Mouse (Mus musculus) brain, adult 2 months (tissue): ENCODE data around the gene Rtkn.

ENCODE experiments used
- DNase-seq: peaks from one replicate; pipeline ENCODE4 v3.0.0; 2011; ENCODE audit warnings: low read depth, low spot score

Rtkn gene

DNA sequence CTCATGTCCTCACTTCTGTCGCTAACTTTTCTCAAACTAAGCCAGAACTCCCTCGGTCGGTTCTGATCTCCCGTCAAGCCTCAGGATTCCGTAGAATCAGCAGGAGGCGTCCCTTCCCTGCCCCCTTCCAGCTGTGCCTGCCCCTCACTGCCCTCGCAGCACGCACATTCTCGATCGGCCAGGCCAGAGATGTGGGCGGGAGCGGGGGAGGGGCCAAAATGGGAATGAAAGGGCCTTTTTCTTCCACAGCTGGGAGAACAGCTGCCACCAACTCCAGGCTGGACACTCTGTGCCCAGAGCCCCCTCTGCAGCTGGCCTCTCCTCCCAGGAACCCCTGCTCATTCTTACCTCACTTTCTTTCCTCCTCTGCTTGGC lies 2.3 kb downstream of the Rtkn start:
- DNase-seq: peak; percentile 92

GRCm38 (mm10) chr6:83138056-83138455 lies 2.8 kb downstream of the Rtkn start:
- no peak for DNase-seq

DNA sequence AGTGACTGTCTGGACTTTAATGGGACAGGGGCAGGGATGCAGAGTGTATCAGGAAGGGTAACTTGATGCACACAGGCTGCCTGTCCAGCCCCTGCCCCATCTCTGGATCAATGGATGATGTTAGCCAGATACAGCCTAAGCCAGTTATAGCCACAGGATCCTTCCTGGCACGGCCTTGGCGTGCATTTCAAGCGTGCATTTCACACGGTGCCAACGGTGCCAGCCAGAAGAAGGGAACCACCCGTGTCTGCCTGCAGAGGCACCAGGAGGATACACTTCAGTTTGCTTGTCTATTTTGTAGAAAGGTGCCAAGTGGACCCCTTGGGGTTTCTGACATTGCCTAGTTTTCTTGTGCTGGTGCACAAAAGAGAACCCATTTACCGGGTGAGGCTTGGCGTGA lies 4.8 kb downstream of the Rtkn start:
- DNase-seq: no peak

GRCm38 (mm10) chr6:83141636-83142035 lies 6.4 kb downstream of the Rtkn start:
- no peak for DNase-seq

- peak; percentile 77 for DNase-seq
Observed at GRCm38 (mm10) chr6:83142211-83142731, 7.0 kb downstream of the Rtkn start.

DNA sequence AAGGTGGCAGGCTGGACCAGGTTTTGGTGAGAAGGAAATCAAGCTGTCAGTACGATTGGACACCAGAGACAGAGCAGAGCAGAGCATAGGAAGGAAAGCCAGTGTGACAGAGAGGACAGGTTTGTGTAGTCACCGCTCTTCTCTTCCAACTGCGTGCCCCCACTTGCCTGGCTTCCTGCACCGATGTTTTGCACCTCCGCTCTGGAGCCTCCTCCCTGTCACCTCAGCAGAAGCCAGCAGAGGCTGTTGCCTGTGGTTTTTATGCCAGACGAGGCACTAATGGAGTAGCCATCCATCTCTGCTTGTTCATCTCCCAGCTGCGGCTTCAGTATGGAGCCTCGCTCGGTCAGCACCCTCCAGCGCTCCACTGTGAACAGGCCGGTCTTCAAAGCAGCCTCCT lies 7.6 kb downstream of the Rtkn start:
- peak; percentile 77 for DNase-seq

- DNase-seq: peak; percentile 74
Observed at GRCm38 (mm10) chr6:83145209-83145608, 9.9 kb downstream of the Rtkn start.

- DNase-seq: peak; percentile 55
Observed at GRCm38 (mm10) chr6:83145805-83146204, 10.5 kb downstream of the Rtkn start.

DNA sequence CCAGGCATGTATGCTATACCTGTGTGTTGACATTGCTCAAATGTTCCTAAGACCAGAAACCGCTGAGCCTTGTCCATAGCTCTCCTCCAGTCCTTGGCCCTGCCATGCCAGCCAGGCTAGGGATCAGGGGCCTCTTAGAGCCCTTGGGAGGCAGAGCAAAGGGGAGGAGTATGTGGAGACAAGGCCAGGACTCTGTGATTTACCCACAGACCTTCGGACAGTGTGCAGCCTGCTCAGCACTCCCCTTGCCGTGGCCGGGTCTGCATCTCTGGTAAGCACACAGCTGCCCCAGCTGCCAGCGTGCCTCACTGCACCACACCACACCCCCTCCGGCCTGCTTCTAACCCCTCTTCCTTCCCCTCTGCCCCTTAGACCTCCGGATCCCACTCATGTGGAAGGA lies 12.0 kb downstream of the Rtkn start:
- DNase-seq: no peak

GRCm38 (mm10) chr6:83151721-83152120 lies 16.5 kb downstream of the Rtkn start:
- no peak for DNase-seq

- DNase-seq: no peak
Observed at GRCm38 (mm10) chr6:83153038-83153437, 17.8 kb downstream of the Rtkn start.

- no peak for DNase-seq
Observed at GRCm38 (mm10) chr6:83153485-83153884, 18.2 kb downstream of the Rtkn start.

- DNase-seq: peak; percentile 57
Observed at GRCm38 (mm10) chr6:83155552-83156238, 20.4 kb downstream of the Rtkn start.

DNA sequence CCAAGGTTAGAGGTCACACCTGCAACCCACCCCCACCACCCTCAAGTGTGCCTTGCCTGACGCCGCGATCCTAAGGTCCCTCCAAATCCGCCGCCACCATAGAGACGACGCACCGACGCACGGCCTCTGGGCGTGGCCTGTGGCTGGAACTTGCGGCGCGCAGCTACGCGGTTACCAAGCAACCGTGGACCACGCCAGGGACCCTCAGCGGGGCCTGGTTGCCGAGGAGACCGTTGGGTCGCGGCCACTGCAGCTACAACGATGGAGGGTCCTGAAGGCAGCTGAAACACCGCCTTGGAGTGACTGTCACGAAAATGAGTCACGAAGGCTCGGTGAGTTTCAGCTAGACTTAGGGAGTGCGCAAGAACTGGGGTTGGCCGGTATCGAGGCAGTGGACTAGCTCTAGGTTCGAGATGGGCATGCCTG lies 21.0 kb downstream of the Rtkn start, which contains the start of the genes Wdr54 and 1700003E16Rik:
Gene Wdr54 (minus strand): TSS at position 139 of the 426 bp plus-strand sequence.
Gene 1700003E16Rik (plus strand): TSS at position 146 of the 426 bp plus-strand sequence.
- DNase-seq: peak; percentile 92

GRCm38 (mm10) chr6:83159456-83159855 lies 24.2 kb downstream of the Rtkn start:
- DNase-seq: peak; percentile 81

DNA sequence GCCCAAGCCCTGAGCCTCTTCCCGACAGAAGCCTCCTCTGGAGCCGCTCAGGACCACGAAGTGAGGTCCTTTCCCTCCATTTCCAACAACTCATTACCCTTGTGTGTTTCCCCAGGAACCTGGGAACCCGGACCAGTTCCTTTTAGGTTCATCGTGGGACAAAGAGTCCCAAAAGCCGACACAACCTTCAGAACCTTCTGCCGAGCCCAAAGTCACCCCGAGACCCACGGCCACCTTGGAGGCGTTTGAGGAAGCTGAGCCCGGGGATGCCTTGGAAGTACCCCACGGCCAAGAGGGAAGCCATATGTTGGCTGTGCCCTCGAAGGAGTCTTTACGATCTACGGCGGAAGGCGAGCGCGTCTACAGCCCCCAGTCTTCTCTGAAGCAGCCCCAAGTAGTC lies 26.2 kb downstream of the Rtkn start:
- DNase-seq: no peak

DNA sequence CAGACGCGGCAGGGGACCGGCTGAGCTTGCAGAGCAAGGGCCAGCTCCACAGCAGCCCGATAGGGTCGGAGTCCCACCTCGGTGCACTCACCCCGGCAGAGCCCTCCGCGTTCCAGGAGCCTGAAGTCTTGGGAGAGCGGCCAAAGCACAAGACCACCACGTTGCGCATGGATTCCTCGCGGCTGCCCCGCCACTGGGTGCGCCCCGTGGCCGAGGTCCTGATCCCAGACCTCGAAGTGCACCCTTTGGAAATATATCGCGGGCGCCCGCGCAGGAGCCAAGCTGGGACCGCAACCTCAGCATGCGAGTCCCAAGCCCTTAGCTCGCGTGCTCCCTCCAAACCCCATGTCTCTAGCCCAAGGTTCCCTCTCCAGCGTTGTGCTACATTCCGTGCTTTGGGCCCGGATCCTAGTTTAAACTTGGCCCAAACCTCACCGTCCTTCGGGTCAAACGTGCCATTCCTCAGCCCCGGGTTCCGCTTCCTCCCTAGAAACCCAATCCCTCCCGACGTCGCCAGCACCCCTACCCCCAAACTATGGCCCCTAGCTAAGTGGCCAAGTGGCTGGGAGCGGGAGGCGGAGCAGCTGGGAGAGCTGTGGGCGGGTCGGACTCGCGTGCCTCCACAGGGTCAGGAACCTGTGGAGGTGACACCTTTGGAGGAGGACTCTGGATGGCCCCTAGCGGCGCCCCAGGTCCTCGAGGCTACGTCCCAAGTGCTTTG lies 26.8 kb downstream of the Rtkn start:
- no peak for DNase-seq

DNA sequence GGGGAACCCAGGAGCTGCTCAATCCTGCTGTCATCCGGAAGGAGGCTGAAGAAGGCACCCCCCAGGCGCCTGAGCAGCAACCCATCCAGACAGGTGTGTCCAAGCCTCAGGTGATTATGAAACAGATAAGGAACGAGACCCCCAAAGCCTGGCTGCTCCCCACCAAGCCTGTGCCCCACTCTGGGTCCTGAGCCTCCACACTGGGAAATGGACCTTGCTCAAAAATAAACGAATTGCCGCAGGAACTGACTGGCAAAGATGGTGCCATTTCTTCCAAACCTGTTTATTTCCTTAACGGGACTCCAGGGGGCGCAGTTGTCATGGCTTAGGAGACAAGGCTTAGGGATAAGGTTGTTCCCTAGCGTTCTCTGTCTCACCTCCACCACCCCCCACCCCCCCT lies 27.4 kb downstream of the Rtkn start:
- peak; percentile 91 for DNase-seq

GRCm38 (mm10) chr6:83165026-83165606 lies 29.9 kb downstream of the Rtkn start:
- DNase-seq: peak; percentile 46

DNA sequence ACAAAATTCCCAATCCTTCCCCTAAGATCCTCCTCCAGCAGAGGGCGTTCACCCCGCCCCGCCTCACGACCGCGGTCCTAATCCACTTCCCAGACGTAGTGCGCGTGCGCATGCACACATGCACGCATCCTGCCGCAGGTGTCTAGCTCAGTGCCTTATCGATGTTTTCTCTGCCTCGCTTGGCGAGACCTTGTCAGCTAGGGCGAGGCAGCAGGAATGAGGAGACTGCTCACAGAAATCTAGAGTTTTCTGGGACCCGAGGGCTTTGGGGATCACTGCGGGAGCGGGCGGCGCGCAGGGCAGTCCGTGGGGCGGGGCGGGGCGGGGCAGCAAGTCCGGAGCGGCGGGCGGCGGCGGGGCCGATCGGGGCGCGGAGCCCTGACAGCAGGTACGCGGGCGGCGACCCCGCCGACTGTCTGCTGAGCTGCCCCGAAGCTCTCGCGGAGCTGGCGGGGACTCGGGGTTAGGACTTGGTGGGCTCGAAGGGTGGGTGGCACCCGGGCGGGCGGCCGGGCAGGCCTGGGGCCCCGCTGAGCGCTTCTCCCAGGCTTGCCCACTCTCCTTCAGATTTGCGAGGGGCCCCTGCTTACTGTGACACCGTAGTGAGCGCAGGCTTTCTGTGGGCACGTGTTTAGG lies 30.5 kb downstream of the Rtkn start, which contains the start of gene Dctn1:
Gene Dctn1 (plus strand): TSS at position 314 of the 636 bp plus-strand sequence.
- DNase-seq: peak; percentile 98

- peak; percentile 45 for DNase-seq
Observed at GRCm38 (mm10) chr6:83166243-83166630, 31.0 kb downstream of the Rtkn start.

- DNase-seq: no peak
Observed at GRCm38 (mm10) chr6:83169872-83170271, 34.6 kb downstream of the Rtkn start.
